ENCODE assay signal across 16 mouse cellular contexts in genomic region chr6:84882663-84883517, GRCm38 (mm10).
DNase-seq lines count a peak whose midpoint lies in the region; ATAC-seq and TF ChIP-seq lines count a peak whose summit lies in the region.
"Had no signal": no experiment of that assay in that cellular context is flagged by ENCODE, and none has a peak within 500 bp of the region (broad histone marks: within the 10 kb centered on the region; RNA-seq: fewer than 3 reads in every experiment).

No protein-coding gene starts in this region.

- TF ChIP-seq CTCF in heart, postnatal 0 days (IDR thresholded peaks at IDR 0.05; ENCODE audit: low read depth), result peak; percentile 26; the same call in 1 of the 2 replicates
- TF ChIP-seq CTCF in liver, embryonic 14.5 days (IDR thresholded peaks at IDR 0.05; ENCODE audit: low read depth), result peak; percentile 20; the same call in 1 of the 2 replicates

- 48% methylated on average over 14 of the region's 14 CpGs for WGBS in heart, postnatal 0 days
- WGBS in liver, embryonic 14.5 days (ENCODE audit: insufficient replicate concordance), result 5% methylated on average over 14 of the region's 14 CpGs
- 81% methylated on average over 14 of the region's 14 CpGs for WGBS in midbrain, embryonic 15.5 days

- no peaks in the 10 kb centered on the region for H3K9me3 ChIP-seq in heart, postnatal 0 days (replicated peaks; ENCODE audit: control insufficient read depth, low read length)
- H3K9me3 ChIP-seq in liver, embryonic 14.5 days (ENCODE audit: control insufficient read depth, low read length), result no peaks in the 10 kb centered on the region
- H3K9me3 ChIP-seq in midbrain, embryonic 15.5 days, result no peaks in the 10 kb centered on the region
- H3K9me3 ChIP-seq: embryonic facial prominence, embryonic 15.5 days; neural tube, embryonic 13.5 days had no signal

- TF ChIP-seq EP300 in heart, postnatal 0 days (IDR thresholded peaks at IDR 0.05; ENCODE audit: low read depth), result no peak
- peak; percentile 95 for TF ChIP-seq EP300 in liver, embryonic 14.5 days (IDR thresholded peaks at IDR 0.05; ENCODE audit: low read depth)

- no peaks in the 10 kb centered on the region for H3K27me3 ChIP-seq in heart, postnatal 0 days (ENCODE audit: control insufficient read depth, insufficient read depth, low read length)
- H3K27me3 ChIP-seq in liver, embryonic 14.5 days (ENCODE audit: control insufficient read depth, insufficient read depth, low read length), result no peaks in the 10 kb centered on the region
- H3K27me3 ChIP-seq in midbrain, embryonic 15.5 days (replicated peaks), result no peaks in the 10 kb centered on the region
- H3K27me3 ChIP-seq: CH12.LX; embryonic facial prominence, embryonic 15.5 days; neural tube, embryonic 13.5 days had no signal

- no peak overlapping the region for H3K9ac ChIP-seq in heart, postnatal 0 days (replicated peaks; ENCODE audit: low read depth, low read length)
- H3K9ac ChIP-seq in liver, embryonic 14.5 days (replicated peaks), result no peak overlapping the region; the same call in 1 of the 2 replicates
- H3K9ac ChIP-seq in midbrain, embryonic 15.5 days, result no peak overlapping the region
- H3K9ac ChIP-seq: embryonic facial prominence, embryonic 15.5 days; neural tube, embryonic 13.5 days had no signal

- H3K4me2 ChIP-seq in heart, postnatal 0 days (ENCODE audit: low read depth, low read length), result no peak overlapping the region
- peak overlapping the region; percentile 64 for H3K4me2 ChIP-seq in liver, embryonic 14.5 days (ENCODE audit: low read depth)
- no peak overlapping the region for H3K4me2 ChIP-seq in midbrain, embryonic 15.5 days
- H3K4me2 ChIP-seq: embryonic facial prominence, embryonic 15.5 days; neural tube, embryonic 13.5 days had no signal

- ATAC-seq in heart, postnatal 0 days (ENCODE audit: insufficient read depth, low read depth), result no peak
- peak; percentile 97 for ATAC-seq in common myeloid progenitor, adult 5-6 weeks (replicated peaks; ENCODE audit: low read depth, poor library complexity, severe bottlenecking)
- peak; percentile 99 for ATAC-seq in liver, embryonic 14.5 days (ENCODE audit: insufficient read depth)
- ATAC-seq in megakaryocyte-erythroid progenitor cell, adult 5-6 weeks (replicated peaks; ENCODE audit: low FRiP score, low TSS enrichment, poor library complexity, severe bottlenecking), result peak; percentile 99
- ATAC-seq in midbrain, embryonic 15.5 days (replicated peaks), result no peak
- ATAC-seq: hindbrain, embryonic 16.5 days had no signal

- H3K36me3 ChIP-seq in heart, postnatal 0 days (replicated peaks; ENCODE audit: control insufficient read depth, insufficient read depth, low read length), result no peaks in the 10 kb centered on the region
- H3K36me3 ChIP-seq in liver, embryonic 14.5 days (replicated peaks; ENCODE audit: control insufficient read depth, insufficient read depth, low read depth), result no peaks in the 10 kb centered on the region
- no peaks in the 10 kb centered on the region for H3K36me3 ChIP-seq in midbrain, embryonic 15.5 days (replicated peaks)
- H3K36me3 ChIP-seq: embryonic facial prominence, embryonic 15.5 days; neural tube, embryonic 13.5 days had no signal

- H3K27ac ChIP-seq in heart, postnatal 0 days (ENCODE audit: low read depth), result no peak overlapping the region
- H3K27ac ChIP-seq in liver, embryonic 14.5 days, result peak overlapping the region; percentile 65
- no peak overlapping the region for H3K27ac ChIP-seq in midbrain, embryonic 15.5 days
- H3K27ac ChIP-seq: embryonic facial prominence, embryonic 15.5 days; macrophage; neural tube, embryonic 13.5 days had no signal

- H3K4me1 ChIP-seq in heart, postnatal 0 days (ENCODE audit: control insufficient read depth, insufficient read depth), result no peaks in the 10 kb centered on the region
- peaks cover 31 to 32% of the 10 kb centered on the region in 2 experiments for H3K4me1 ChIP-seq in liver, embryonic 14.5 days (replicated peaks; ENCODE audit: control insufficient read depth in 2 of 2, insufficient read depth in 2 of 2, low read length in 1 of 2)
- no peaks in the 10 kb centered on the region for H3K4me1 ChIP-seq in midbrain, embryonic 15.5 days
- H3K4me1 ChIP-seq: embryonic facial prominence, embryonic 15.5 days; neural tube, embryonic 13.5 days had no signal

- H3K4me3 ChIP-seq in heart, postnatal 0 days (ENCODE audit: low read depth, low read length), result no peak overlapping the region
- peak overlapping the region in 1 of 2 experiments; percentile 27; a peak in 2 of 4 replicates for H3K4me3 ChIP-seq in liver, embryonic 14.5 days (ENCODE audit: insufficient read depth in 1 of 2, low read depth in 2 of 2, low read length in 2 of 2)
- no peak overlapping the region for H3K4me3 ChIP-seq in midbrain, embryonic 15.5 days
- H3K4me3 ChIP-seq: embryonic facial prominence, embryonic 15.5 days; neural tube, embryonic 13.5 days had no signal

- no peak for DNase-seq in heart, postnatal 0 days (ENCODE audit: low spot score)
- no peak for DNase-seq in heart, adult 11 months
- peak; percentile 72 to 76 (median 73) for DNase-seq in liver, embryonic 14.5 days (ENCODE audit: low read depth in 3 of 3, low spot score in 3 of 3)
- no peak for DNase-seq in Muller cell, postnatal 12 days (ENCODE audit: inconsistent ontology term)
- no peak for DNase-seq in thymus, postnatal 0 days (ENCODE audit: low spot score)
- DNase-seq: cerebellum, adult 11 months; right cerebral cortex, postnatal 14 days; thymus, adult 2 months had no signal

Comparison
In these comparisons a context has a peak if more than half of its experiments do, and no peak if none do; other contexts are left out.
1. ATAC-seq: peak in common myeloid progenitor, adult 5-6 weeks (single experiment), liver, embryonic 14.5 days (single experiment) and megakaryocyte-erythroid progenitor cell, adult 5-6 weeks (single experiment); none in heart, postnatal 0 days (single experiment) and midbrain, embryonic 15.5 days (single experiment).
2. DNase-seq: peak in liver, embryonic 14.5 days (3 of 3); none in heart, postnatal 0 days (single experiment), heart, adult 11 months (single experiment), Muller cell, postnatal 12 days (single experiment) and thymus, postnatal 0 days (single experiment).